Mouse (Mus musculus) CH12.LX (cell line): Measurements from ENCODE around the gene Nudt19. TPM values are rescaled to one million over a fixed set of nuclear protein-coding genes. Genes with fewer than 3 reads are reported as not detected.
A peak's percentile ranks its signal among the peaks of the same experiment; 100 is the strongest.

Experiments used
- DNase-seq: peaks from one replicate; pipeline ENCODE4 v3.0.0-alpha.2; 2013; ENCODE audit errors: extremely low read depth
- H3K27ac ChIP-seq: 2 replicates; pipeline ENCODE4 v1.5.1; 2012; ENCODE audit warnings: low read depth, mild to moderate bottlenecking, control low read depth, moderate library complexity; ENCODE audit not compliant: insufficient read depth
- H3K27me3 ChIP-seq: replicated peaks from 2 replicates; pipeline ENCODE3; 2012; ENCODE audit warnings: inconsistent platforms
- H3K36me3 ChIP-seq, 2 experiments: replicated peaks in 1 of 2; 2 replicates each; pipeline versions ENCODE3 to v1.6.1; 2012; ENCODE audit warnings: inconsistent platforms in 1 of 2, low read length in 1 of 2, mild to moderate bottlenecking in 1 of 2, mixed read lengths in 1 of 2, moderate library complexity in 1 of 2; ENCODE audit not compliant: control insufficient read depth in 1 of 2, insufficient read depth in 1 of 2
- H3K4me1 ChIP-seq, 2 experiments: 2 replicates each; pipeline ENCODE4 v1.6.1; 2012; ENCODE audit warnings: inconsistent platforms in 1 of 2, moderate library complexity in 1 of 2; ENCODE audit not compliant: insufficient read depth in 2 of 2, control insufficient read depth in 1 of 2
- H3K4me2 ChIP-seq: 2 replicates; pipeline ENCODE4 v1.6.1; 2012; ENCODE audit warnings: low read depth, mild to moderate bottlenecking, control low read depth; ENCODE audit not compliant: poor library complexity, insufficient read depth, severe bottlenecking
- H3K4me3 ChIP-seq, 3 experiments: fragments of 150-350 bp in 1 of 3; sonication (generic) in 1 of 3; replicated peaks in 1 of 3; 2 replicates each; pipeline versions ENCODE3 to v1.5.1; 2011 to 2012; ENCODE audit warnings: low read depth in 2 of 3, low read length in 2 of 3, mild to moderate bottlenecking in 2 of 3, moderate library complexity in 2 of 3, control low read depth in 1 of 3, improper control_type of control experiment in 1 of 3, inconsistent platforms in 1 of 3, mixed read lengths in 1 of 3; ENCODE audit not compliant: poor library complexity in 1 of 3
- H3K79me2 ChIP-seq: replicated peaks from 2 replicates; pipeline ENCODE4 v1.6.1; 2012; ENCODE audit warnings: mild to moderate bottlenecking, moderate library complexity; ENCODE audit not compliant: control insufficient read depth, poor library complexity, insufficient read depth, severe bottlenecking; ENCODE audit errors: extremely low read depth
- H3K9ac ChIP-seq: 2 replicates; pipeline ENCODE4 v1.6.1; 2012; ENCODE audit warnings: low read depth, mild to moderate bottlenecking, control low read depth, moderate library complexity; ENCODE audit not compliant: insufficient read depth
- H3K9me3 ChIP-seq: replicated peaks from 2 replicates; pipeline ENCODE3; 2012; ENCODE audit warnings: low read length, inconsistent platforms, mixed read lengths
- CHD2 ChIP-seq: IDR thresholded peaks from 2 replicates; pipeline ENCODE4 v1.6.1; 2011; ENCODE audit warnings: low read length, improper control_type of control experiment
- CTCF ChIP-seq, 2 experiments: IDR thresholded peaks in 1 of 2; conservative IDR thresholded peaks in 1 of 2; 2 replicates each; pipeline ENCODE4 v1.5.1; 2011 to 2012; ENCODE audit warnings: low read depth in 2 of 2, low read length in 2 of 2, improper control_type of control experiment in 1 of 2, inconsistent platforms in 1 of 2, mild to moderate bottlenecking in 1 of 2, moderate library complexity in 1 of 2
- EP300 ChIP-seq: IDR thresholded peaks from 2 replicates; pipeline ENCODE4 v1.6.1; 2011; ENCODE audit warnings: low read length, improper control_type of control experiment
- KAT2A ChIP-seq: IDR thresholded peaks from 2 replicates; pipeline ENCODE4 v1.6.1; 2012; ENCODE audit warnings: low read length, improper control_type of control experiment, inconsistent platforms; ENCODE audit not compliant: insufficient replicate concordance
- MEF2A ChIP-seq: IDR thresholded peaks from 2 replicates; pipeline ENCODE4 v1.6.1; 2014; ENCODE audit warnings: low read depth, mild to moderate bottlenecking, inconsistent platforms, low read length, improper control_type of control experiment, borderline replicate concordance
- MXI1 ChIP-seq: IDR thresholded peaks from 2 replicates; pipeline ENCODE4 v1.6.1; 2011; ENCODE audit warnings: mild to moderate bottlenecking, low read depth, low read length, improper control_type of control experiment
- POLR2A ChIP-seq: IDR thresholded peaks from 2 replicates; pipeline ENCODE4 v1.6.1; 2011; ENCODE audit warnings: low read depth, mild to moderate bottlenecking, improper control_type of control experiment, low read length
- POLR2AphosphoS2 ChIP-seq: IDR thresholded peaks from 2 replicates; pipeline ENCODE4 v1.6.1; 2011; ENCODE audit warnings: low read depth, low read length, improper control_type of control experiment
- RAD21 ChIP-seq: IDR thresholded peaks from 2 replicates; pipeline ENCODE4 v1.6.1; 2011; ENCODE audit warnings: low read depth, mild to moderate bottlenecking, low read length, improper control_type of control experiment, moderate library complexity
- SMC3 ChIP-seq: IDR thresholded peaks from 2 replicates; pipeline ENCODE4 v1.6.1; 2011; ENCODE audit warnings: low read depth, low read length, improper control_type of control experiment
- TBP ChIP-seq: conservative IDR thresholded peaks from 2 replicates; pipeline ENCODE4 v1.6.1; 2011; ENCODE audit warnings: low read depth, low read length, improper control_type of control experiment
- TCF12 ChIP-seq: IDR thresholded peaks from 2 replicates; pipeline ENCODE4 v1.6.1; 2014; ENCODE audit warnings: low read depth, mild to moderate bottlenecking, inconsistent platforms, low read length, improper control_type of control experiment
- USF1 ChIP-seq: IDR thresholded peaks from 2 replicates; pipeline ENCODE4 v1.6.1; 2014; ENCODE audit warnings: low read depth, mild to moderate bottlenecking, inconsistent platforms, low read length, improper control_type of control experiment
- USF2 ChIP-seq: conservative IDR thresholded peaks from 2 replicates; pipeline ENCODE4 v1.6.1; 2011; ENCODE audit warnings: low read depth, low read length, improper control_type of control experiment
- ZC3H11A ChIP-seq: IDR thresholded peaks from 2 replicates; pipeline ENCODE4 v1.6.1; 2012; ENCODE audit warnings: low read depth, mild to moderate bottlenecking, inconsistent platforms, low read length, improper control_type of control experiment
- ZMIZ1 ChIP-seq: IDR thresholded peaks from 2 replicates; pipeline ENCODE4 v1.6.1; 2012; ENCODE audit warnings: low read depth, mild to moderate bottlenecking, inconsistent platforms, low read length, improper control_type of control experiment
- dilution Hi-C: fragments of 300-500 bp; cut with MboI; formaldehyde crosslinking; loops from 2 replicates; pipeline ENCODE4 v1.14.3; 2020; ENCODE audit warnings: low sequenced_read_pairs; ENCODE audit not compliant: extremely low pct_unique_long_range_greater_than_20kb, extremely low pct_ligation_motif_present
- in situ Hi-C: fragments of 300-500 bp; cut with MboI; formaldehyde crosslinking; loops from 3 replicates; pipeline ENCODE4 v1.14.3; 2019; ENCODE audit warnings: low sequenced_read_pairs, low pct_ligation_motif_present, low pct_unique_long_range_greater_than_20kb, mixed read lengths
- polyA plus RNA-seq: library from polyadenylated mRNA; unstranded; fragments of >175 nt; gene quantifications from 2 replicates; pipeline ENCODE4 v1.2.1, GENCODE M21; 2012; ENCODE audit warnings: low read depth; ENCODE audit not compliant: insufficient read length
- total RNA-seq, 2 experiments: library from RNA; depleted of rRNA; stranded (reverse); fragments of 300-350 nt in 1 of 2; fragments of >200 nt in 1 of 2; gene quantifications; 2 replicates each; pipeline ENCODE4 v1.2.3; 2012 to 2014

Gene Nudt19
- total and polyA plus RNA-seq, 3 experiments, result 29.8 to 130 (median 58.0) TPM

DNA sequence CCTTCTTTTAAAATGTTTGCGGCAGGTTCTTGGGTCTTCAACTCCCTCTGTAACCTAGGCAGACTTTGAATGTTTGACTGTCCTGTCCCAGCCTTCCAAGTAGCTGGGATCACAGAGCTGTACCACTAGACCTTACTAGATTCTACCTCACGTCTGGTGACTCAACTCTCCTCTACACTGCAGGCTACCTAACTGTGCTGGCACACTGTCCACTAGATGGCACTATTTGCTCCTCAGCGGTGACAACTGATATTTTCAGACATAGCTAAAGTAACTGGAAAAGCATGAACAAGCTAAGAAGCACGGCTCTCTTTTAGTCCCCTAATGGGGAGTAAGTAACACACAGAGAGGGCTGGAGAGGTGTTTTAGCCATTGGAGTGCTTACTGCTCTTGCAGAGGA is 10.2 kb downstream of the Nudt19 start:
- no peaks in the 10 kb centered on the region for H3K4me1 ChIP-seq
- no peaks in the 10 kb centered on the region for H3K27me3 ChIP-seq
- no peak overlapping the region for H3K4me3 ChIP-seq
- no peak overlapping the region for H3K4me2 ChIP-seq
- peaks cover 24 to 61% of the 10 kb centered on the region in 2 experiments for H3K36me3 ChIP-seq
- H3K9ac ChIP-seq, result no peak overlapping the region
- TF ChIP-seq TCF12 (no peak), KAT2A (no peak), TBP (no peak), ZC3H11A (no peak), EP300 (no peak), USF2 (no peak), MEF2A (no peak), SMC3 (peak; percentile 86), RAD21 (peak; percentile 69), CTCF (conservative IDR thresholded peaks at IDR 0.05 in 1 of 2, IDR thresholded peaks at IDR 0.05 in 1 of 2; ENCODE audit: low read depth in 2 of 2, low read length in 2 of 2) (peak; percentile 92 to 94)
- dilution Hi-C loops, result no loop called here
- peaks cover 2% of the 10 kb centered on the region for H3K9me3 ChIP-seq
- DNase-seq, result peak; percentile 76
- H3K27ac ChIP-seq, result no peak overlapping the region
- H3K79me2 ChIP-seq, result no peaks in the 10 kb centered on the region
- in situ Hi-C loops, result no loop called here

DNA sequence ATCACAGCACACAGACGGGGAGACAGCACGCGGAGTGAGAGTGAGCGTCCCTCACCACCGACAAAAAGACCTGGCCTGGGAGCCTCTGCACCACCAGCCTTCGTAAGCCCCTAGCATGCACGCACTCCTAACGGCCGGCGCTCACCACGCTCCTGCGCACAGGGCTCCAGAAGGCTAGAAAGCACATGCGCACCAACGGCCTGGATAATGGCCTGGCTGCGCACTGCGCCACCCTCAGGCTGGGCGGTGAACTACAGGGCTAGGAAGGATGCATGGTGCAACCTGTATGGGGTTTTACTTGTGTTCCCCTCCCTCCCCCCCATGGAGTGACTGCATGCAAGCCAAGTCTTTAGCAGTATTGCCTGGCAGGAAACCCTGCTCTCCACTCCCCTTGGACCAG is 18.5 kb downstream of the Nudt19 start, which contains the start of gene Tdrd12:
Gene Tdrd12 (minus strand): TSS at position 184 of the 400 bp plus-strand sequence.
- H3K27me3 ChIP-seq, result no peaks in the 10 kb centered on the region
- TF ChIP-seq POLR2A (no peak), MXI1 (no peak), CTCF (conservative IDR thresholded peaks at IDR 0.05 in 1 of 2, IDR thresholded peaks at IDR 0.05 in 1 of 2; ENCODE audit: low read depth in 2 of 2, low read length in 2 of 2) (peak; percentile 16 to 41; a peak in 2 of 4 replicates), ZMIZ1 (no peak), USF1 (no peak), CHD2 (no peak), POLR2AphosphoS2 (no peak)
- in situ Hi-C loops, result no loop called here
- H3K4me2 ChIP-seq, result no peak within 1 kb of the TSS
- peaks cover 0 to 6% of the 10 kb centered on the region in 2 experiments; a peak in 1 of 4 replicates for H3K4me1 ChIP-seq
- no peaks in the 10 kb centered on the region for H3K79me2 ChIP-seq
- dilution Hi-C loops, result no loop called here
- no peak within 1 kb of the TSS for H3K27ac ChIP-seq
- H3K4me3 ChIP-seq, result no peak within 1 kb of the TSS
- H3K36me3 ChIP-seq, result no peaks in the 10 kb centered on the region
- H3K9ac ChIP-seq, result no peak within 1 kb of the TSS
- DNase-seq, result peak; percentile 18
- no peaks in the 10 kb centered on the region for H3K9me3 ChIP-seq
